Mouse (Mus musculus) hindbrain, postnatal 0 days (tissue): ENCODE measurements around the gene Ssr2. TPM values are rescaled to one million over a fixed set of nuclear protein-coding genes. Genes with fewer than 3 reads are reported as not detected.

Experiments used
- ATAC-seq: fragments of 200-750 bp; cut with Nextera tagmentation; 2 replicates; pipeline ENCODE4 v1.8.0; 2017; ENCODE audit warnings: mild to moderate bottlenecking, moderate TSS enrichment, moderate library complexity
- DNase-seq: peaks from one replicate; pipeline ENCODE4 v3.0.0-alpha.2; 2015; ENCODE audit warnings: low spot score
- H3K27ac ChIP-seq: fragments of 300-500 bp; sonication (generic); 2 replicates; pipeline ENCODE4 v1.5.1; 2014; ENCODE audit warnings: mild to moderate bottlenecking
- H3K27me3 ChIP-seq: fragments of 300-500 bp; sonication (generic); 2 replicates; pipeline ENCODE4 v1.6.1; 2014; ENCODE audit warnings: low read length, mixed read lengths; ENCODE audit not compliant: insufficient read depth
- H3K36me3 ChIP-seq: fragments of 300-500 bp; sonication (generic); 2 replicates; pipeline ENCODE4 v1.6.1; 2014; ENCODE audit warnings: low read length, mixed read lengths; ENCODE audit not compliant: insufficient read depth
- H3K4me1 ChIP-seq: fragments of 300-500 bp; sonication (generic); 2 replicates; pipeline ENCODE4 v1.6.1; 2014; ENCODE audit warnings: antibody characterized with exemption, low read length, mixed read lengths; ENCODE audit not compliant: insufficient read depth
- H3K4me2 ChIP-seq: fragments of 300-500 bp; sonication (generic); 2 replicates; pipeline ENCODE4 v1.6.1; 2014; ENCODE audit warnings: low read depth, mild to moderate bottlenecking, low read length, moderate library complexity, mixed read lengths
- H3K4me3 ChIP-seq: fragments of 300-500 bp; sonication (generic); 2 replicates; pipeline ENCODE4 v1.5.1; 2014; ENCODE audit warnings: low read length
- H3K9ac ChIP-seq: fragments of 300-500 bp; sonication (generic); replicated peaks from 2 replicates; pipeline ENCODE4 v1.6.1; 2014; ENCODE audit warnings: mild to moderate bottlenecking, low read length, moderate library complexity, mixed read lengths
- H3K9me3 ChIP-seq: fragments of 300-500 bp; sonication (generic); 2 replicates; pipeline ENCODE4 v1.6.1; 2016; ENCODE audit warnings: low read length, mixed read lengths
- CTCF ChIP-seq: IDR thresholded peaks from 2 replicates; pipeline ENCODE4 v1.5.1; 2016; ENCODE audit warnings: antibody characterized with exemption, control low read depth, low read depth
- WGBS: fragments of 180-500 bp; shearing (Covaris S2); extraction: QIAGEN DNeasy Blood & Tissue Kit; methylation state at CpG from one replicate; pipeline ENCODE4 v1.1.7; 2014; 5-methylcytosine and 5-hydroxymethylcytosine counted together
- microRNA counts: library from miRNA; unstranded; fragments of <30 nt; microRNA quantifications from one replicate; lab custom pipeline; 2015
- microRNA-seq, 2 experiments: library from miRNA; unstranded; fragments of <30 nt; microRNA quantifications; one replicate each; pipeline ENCODE4; 2016
- polyA plus RNA-seq: library from polyadenylated mRNA; unstranded; fragments of >200 nt; fragmentation: Nextera tagmentation; extraction: Ambion mirVana; gene quantifications from 2 replicates; pipeline ENCODE4 v1.2.1, GENCODE M21; 2015
- total RNA-seq: library from RNA; depleted of rRNA; stranded (reverse); fragments of >200 nt; gene quantifications from 2 replicates; pipeline ENCODE4 v1.2.3, GENCODE M21; 2014; rRNA removed

Ssr2 gene
- total and polyA plus RNA-seq, 2 experiments from 2014 or later: 210 to 307 TPM

DNA sequence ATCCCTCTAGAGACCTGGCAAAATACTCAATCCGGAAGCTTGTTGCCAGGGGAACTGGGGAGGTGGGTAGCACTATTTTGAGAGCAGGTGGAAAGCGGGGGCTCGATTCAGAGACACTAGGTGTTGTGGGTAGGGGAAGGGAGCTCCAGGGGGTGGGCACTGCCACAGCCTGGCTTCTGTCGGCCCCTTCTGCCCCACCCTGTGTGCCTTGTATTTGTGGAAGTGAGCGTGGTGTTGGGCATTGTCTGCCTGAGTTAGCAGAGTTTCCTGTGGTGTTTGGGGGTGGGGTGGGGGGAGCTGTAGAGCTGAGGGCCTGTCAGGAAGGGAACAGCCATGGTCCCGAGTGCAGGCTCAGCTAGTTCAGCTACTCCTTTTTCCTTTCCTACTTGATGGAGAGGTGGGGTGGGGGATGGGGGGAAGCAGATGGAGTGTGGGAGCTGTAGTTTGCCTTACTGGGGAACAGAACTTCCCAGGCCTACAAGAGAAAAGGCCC lies 55.2 kb downstream of the Ssr2 start:
- Histone ChIP-seq H3K4me1 (peaks cover 6% of the 10 kb centered on the region; the same call in 1 of the 2 replicates), H3K4me2 (no peak overlapping the region), H3K27me3 (no peaks in the 10 kb centered on the region), H3K27ac (no peak overlapping the region), H3K9me3 (no peaks in the 10 kb centered on the region), H3K36me3 (peaks cover 51% of the 10 kb centered on the region), H3K4me3 (no peak overlapping the region), H3K9ac (no peak overlapping the region)
- DNase-seq (no peak), ATAC-seq (no peak)
- TF ChIP-seq CTCF: no peak
- 39% methylated on average over 6 of the region's 6 CpGs for WGBS

DNA sequence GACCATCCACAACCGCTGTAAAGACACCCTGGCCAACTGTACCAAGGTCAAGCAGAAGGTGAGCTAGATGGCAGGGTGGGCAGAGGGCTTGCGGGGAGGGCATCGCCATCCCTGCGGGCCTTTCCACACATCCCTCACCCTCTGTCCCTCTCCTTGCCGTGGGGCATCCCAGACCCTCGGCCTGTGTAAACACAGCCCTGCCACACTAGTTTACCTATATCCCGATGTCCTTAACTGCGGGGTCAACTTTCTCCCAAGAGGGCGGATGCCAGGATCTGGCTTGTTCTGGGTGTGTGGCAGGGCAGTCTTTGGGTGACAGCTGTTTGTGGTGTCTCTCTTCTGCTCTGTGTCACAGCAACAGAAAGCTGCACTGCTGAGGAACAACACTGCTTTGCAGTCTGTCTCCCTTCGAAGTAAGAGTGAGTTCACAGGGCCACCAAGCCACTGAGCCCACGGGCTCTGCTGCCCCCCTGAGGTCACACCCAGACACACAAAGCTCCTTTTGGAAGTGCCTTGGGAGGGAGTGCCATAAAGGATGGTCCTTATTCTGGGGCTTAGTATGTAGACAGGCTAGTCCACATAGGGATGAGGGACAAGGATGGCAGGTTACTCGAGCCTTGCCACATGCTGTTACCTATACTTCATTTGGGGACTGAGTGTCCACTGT lies 56.4 kb downstream of the Ssr2 start:
- Histone ChIP-seq H3K27ac (no peak overlapping the region), H3K9me3 (no peaks in the 10 kb centered on the region), H3K4me1 (0 out of 2 replicates have a peak, but pooled peaks cover 3% of the 10 kb centered on the region), H3K36me3 (peaks cover 62% of the 10 kb centered on the region), H3K27me3 (no peaks in the 10 kb centered on the region), H3K4me3 (no peak overlapping the region), H3K4me2 (no peak overlapping the region), H3K9ac (no peak overlapping the region)
- peak; percentile 58 for DNase-seq
- 76% methylated on average over 12 of the region's 12 CpGs for WGBS
- ATAC-seq: peak; percentile 21; the same call in 1 of the 2 replicates
- TF ChIP-seq CTCF: peak; percentile 74

DNA sequence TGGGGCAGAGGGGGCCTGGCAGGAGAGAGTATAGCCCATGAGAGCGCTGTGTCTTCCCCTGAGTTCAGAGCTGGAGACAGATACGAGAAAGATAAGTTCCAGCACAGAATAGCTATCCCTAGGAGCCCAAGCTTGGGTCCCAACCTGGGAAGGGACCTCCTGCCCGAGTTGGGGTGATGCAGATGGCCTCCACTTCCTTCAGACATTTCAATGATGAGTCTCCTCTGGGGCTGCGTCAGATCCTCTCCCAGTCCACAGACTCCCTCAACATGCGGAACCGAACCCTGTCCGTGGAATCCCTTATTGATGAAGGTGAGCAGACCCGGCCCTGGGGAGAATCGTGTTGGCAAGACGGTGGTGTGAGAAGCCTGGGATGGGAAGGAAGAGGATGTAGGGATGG lies 57.4 kb downstream of the Ssr2 start:
- 93% methylated on average over 10 of the region's 10 CpGs for WGBS
- ATAC-seq: no peak
- no peak overlapping the region for H3K27ac ChIP-seq
- no peaks in the 10 kb centered on the region for H3K27me3 ChIP-seq
- no peaks in the 10 kb centered on the region for H3K9me3 ChIP-seq
- no peaks in the 10 kb centered on the region for H3K4me1 ChIP-seq
- no peak for DNase-seq
- no peak overlapping the region for H3K4me3 ChIP-seq
- peaks cover 69% of the 10 kb centered on the region for H3K36me3 ChIP-seq
- no peak overlapping the region for H3K9ac ChIP-seq
- no peak overlapping the region for H3K4me2 ChIP-seq
- no peak for TF ChIP-seq CTCF

DNA sequence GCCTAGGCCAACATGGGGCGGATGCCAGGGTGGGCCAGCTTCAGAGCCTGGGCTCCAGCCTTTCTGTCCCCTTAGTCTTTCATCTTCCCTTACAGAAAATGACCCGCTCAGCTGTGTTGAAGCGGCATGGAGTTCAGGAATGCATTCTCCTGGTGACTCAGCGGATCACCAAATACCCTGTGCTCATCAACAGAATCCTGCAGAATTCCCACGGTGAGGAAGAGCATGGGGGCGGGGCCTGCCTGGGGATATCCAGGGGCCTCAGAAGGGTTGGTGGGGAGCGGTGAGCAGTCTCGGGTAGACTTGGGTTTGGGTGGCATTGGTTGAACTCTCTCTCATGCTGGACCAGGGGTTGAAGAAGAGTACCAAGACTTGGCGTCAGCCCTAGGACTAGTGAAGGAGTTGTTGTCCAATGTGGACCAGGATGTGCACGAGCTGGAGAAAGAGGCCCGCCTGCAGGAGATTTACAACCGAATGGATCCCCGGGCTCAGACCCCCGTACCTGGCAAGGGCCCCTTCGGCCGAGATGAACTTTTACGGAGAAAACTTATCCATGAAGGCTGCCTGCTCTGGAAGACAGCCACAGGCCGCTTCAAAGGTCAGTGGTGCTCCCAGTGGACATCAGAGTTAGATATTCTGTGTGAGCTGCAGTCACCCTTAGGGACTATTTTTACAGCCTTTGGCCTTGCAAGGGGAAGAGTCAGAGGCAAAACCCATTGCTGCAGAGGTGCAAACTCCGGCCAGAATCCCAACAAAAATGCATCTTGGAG lies 60.0 kb downstream of the Ssr2 start:
- Histone ChIP-seq H3K4me1 (no peaks in the 10 kb centered on the region), H3K27ac (no peak overlapping the region), H3K9ac (no peak overlapping the region), H3K27me3 (no peaks in the 10 kb centered on the region), H3K9me3 (no peaks in the 10 kb centered on the region), H3K4me2 (no peak overlapping the region), H3K4me3 (no peak overlapping the region), H3K36me3 (peaks cover 76% of the 10 kb centered on the region)
- DNase-seq (no peak), ATAC-seq (no peak)
- TF ChIP-seq CTCF: no peak
- 91% methylated on average over 19 of the region's 19 CpGs for WGBS

DNA sequence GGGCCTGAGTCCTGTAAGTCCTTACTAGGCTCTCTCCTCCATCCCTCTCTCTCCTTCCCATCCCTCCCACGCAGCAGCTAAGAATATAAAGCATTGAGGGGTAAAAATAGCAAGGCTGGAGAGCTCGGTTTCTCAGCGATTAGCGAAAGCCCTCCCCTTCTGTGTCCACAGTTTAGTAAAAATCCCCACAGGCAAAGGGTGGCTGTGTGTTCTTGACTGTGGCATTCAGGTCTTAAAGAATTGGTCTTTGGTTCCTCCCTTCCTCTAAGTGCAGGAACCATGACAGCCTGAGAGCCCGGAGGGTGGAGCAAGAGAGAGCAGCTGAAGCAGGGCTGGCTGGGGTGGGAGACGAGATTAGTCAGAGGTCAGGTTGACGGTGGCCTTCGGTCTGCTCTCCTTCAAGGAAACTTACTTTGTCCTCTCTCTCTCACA lies 60.9 kb downstream of the Ssr2 start:
- Histone ChIP-seq H3K4me2 (no peak overlapping the region), H3K27me3 (no peaks in the 10 kb centered on the region), H3K4me3 (no peak overlapping the region), H3K9me3 (no peaks in the 10 kb centered on the region), H3K36me3 (peaks cover 77% of the 10 kb centered on the region), H3K27ac (no peak overlapping the region), H3K9ac (no peak overlapping the region), H3K4me1 (no peaks in the 10 kb centered on the region)
- no peak for ATAC-seq
- TF ChIP-seq CTCF: no peak
- no peak for DNase-seq
- WGBS: 90% methylated on average over 8 of the region's 8 CpGs

DNA sequence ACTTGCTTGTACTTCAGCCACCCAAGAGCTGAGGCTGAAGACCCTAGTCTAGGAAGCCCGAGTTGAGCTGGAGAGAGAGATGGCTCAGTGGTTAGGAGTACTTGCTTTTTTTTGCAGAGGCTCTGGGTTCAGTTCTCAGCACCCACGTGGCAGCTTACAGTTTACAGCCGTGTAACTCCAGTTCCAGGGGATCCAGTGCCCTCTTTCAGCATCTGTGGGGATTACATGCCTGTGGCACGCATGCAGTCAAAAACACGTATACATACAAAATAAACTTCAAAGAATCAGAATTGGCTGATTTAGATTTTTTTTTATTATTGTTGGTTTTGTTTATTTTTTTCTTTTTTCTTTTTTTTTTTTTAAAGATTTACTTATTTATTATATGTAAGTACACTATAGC lies 61.5 kb downstream of the Ssr2 start:
- H3K27me3 ChIP-seq: no peaks in the 10 kb centered on the region
- no peaks in the 10 kb centered on the region for H3K9me3 ChIP-seq
- H3K36me3 ChIP-seq: peaks cover 83% of the 10 kb centered on the region
- no peaks in the 10 kb centered on the region for H3K4me1 ChIP-seq
- ATAC-seq: no peak
- no peak overlapping the region for H3K4me2 ChIP-seq
- no peak overlapping the region for H3K4me3 ChIP-seq
- TF ChIP-seq CTCF: no peak
- no peak overlapping the region for H3K27ac ChIP-seq
- no peak overlapping the region for H3K9ac ChIP-seq
- WGBS: 91% methylated on average over 5 of the region's 5 CpGs
- no peak for DNase-seq

MicroRNA genes within 50 kb of the gene (microRNA counts, 519-probe panel; counts per million panel counts)
- not detected for microRNA mmu-miR-1905 (lab: Ali Mortazavi, UCI)

Small RNAs within 50 kb of the gene (microRNA-seq; reads per million reads assigned to microRNA genes)
- 0 reads per million in 2 experiments for gene Mir1905

Other genes with a start within 250 kb of the Ssr2 start
- 0.52 and 0.54 TPM in 2 replicates for gene Tmem79, start 239.7 kb upstream of the Ssr2 start, total RNA-seq
- gene Tmem79, start 239.7 kb upstream of the Ssr2 start, polyA plus RNA-seq: 1.1 and 1.5 TPM in 2 replicates
- gene Smg5, start 239.6 kb upstream of the Ssr2 start, total RNA-seq: 78.8 and 98.1 TPM in 2 replicates
- gene Smg5, start 239.6 kb upstream of the Ssr2 start, polyA plus RNA-seq: 42.9 and 43.0 TPM in 2 replicates
- 8.3 and 10.1 TPM in 2 replicates for gene Paqr6, start 211.3 kb upstream of the Ssr2 start, total RNA-seq
- 8.6 and 10.3 TPM in 2 replicates for gene Paqr6, start 211.3 kb upstream of the Ssr2 start, polyA plus RNA-seq
- gene Bglap3, start 203.1 kb upstream of the Ssr2 start, total RNA-seq: not detected in 2 replicates
- 0.15 TPM in 1 of 2 replicates, not detected in the other for gene Bglap3, start 203.1 kb upstream of the Ssr2 start, polyA plus RNA-seq
- not detected in 2 replicates for gene Bglap2, start 197.2 kb upstream of the Ssr2 start, total RNA-seq
- not detected in 2 replicates for gene Bglap2, start 197.2 kb upstream of the Ssr2 start, polyA plus RNA-seq
- not detected in 2 replicates for gene Bglap, start 191.4 kb upstream of the Ssr2 start, total RNA-seq
- not detected in 2 replicates for gene Bglap, start 191.4 kb upstream of the Ssr2 start, polyA plus RNA-seq
- 39.4 and 60.4 TPM in 2 replicates for gene Pmf1, start 165.5 kb upstream of the Ssr2 start, total RNA-seq
- gene Pmf1, start 165.5 kb upstream of the Ssr2 start, polyA plus RNA-seq: 47.2 and 48.4 TPM in 2 replicates
- 68.3 and 68.6 TPM in 2 replicates for gene Slc25a44, start 150.7 kb upstream of the Ssr2 start, total RNA-seq
- gene Slc25a44, start 150.7 kb upstream of the Ssr2 start, polyA plus RNA-seq: 31.9 and 34.1 TPM in 2 replicates
- 39.4 and 45.2 TPM in 2 replicates for gene Sema4a, start 114.7 kb upstream of the Ssr2 start, total RNA-seq
- gene Sema4a, start 114.7 kb upstream of the Ssr2 start, polyA plus RNA-seq: 25.4 and 26.5 TPM in 2 replicates
- 59.7 and 60.8 TPM in 2 replicates for gene Lmna, start 65.9 kb upstream of the Ssr2 start, total RNA-seq
- 59.1 and 61.1 TPM in 2 replicates for gene Lmna, start 65.9 kb upstream of the Ssr2 start, polyA plus RNA-seq
- gene Mex3a, start 43.5 kb upstream of the Ssr2 start, total RNA-seq: 52.3 and 54.5 TPM in 2 replicates
- 13.9 and 15.3 TPM in 2 replicates for gene Mex3a, start 43.5 kb upstream of the Ssr2 start, polyA plus RNA-seq
- gene Rab25, start 27.6 kb upstream of the Ssr2 start, total RNA-seq: not detected in 2 replicates
- gene Rab25, start 27.6 kb upstream of the Ssr2 start, polyA plus RNA-seq: 0.44 and 1.3 TPM in 2 replicates
- gene Lamtor2, start 22.8 kb upstream of the Ssr2 start, total RNA-seq: 45.1 and 59.2 TPM in 2 replicates
- gene Lamtor2, start 22.8 kb upstream of the Ssr2 start, polyA plus RNA-seq: 189 and 198 TPM in 2 replicates
- 119 and 131 TPM in 2 replicates for gene Ubqln4, start 22.1 kb upstream of the Ssr2 start, total RNA-seq
- gene Ubqln4, start 22.1 kb upstream of the Ssr2 start, polyA plus RNA-seq: 29.4 and 29.8 TPM in 2 replicates
- 93.4 and 100 TPM in 2 replicates for gene Arhgef2, start 30.1 kb downstream of the Ssr2 start, total RNA-seq
- gene Arhgef2, start 30.1 kb downstream of the Ssr2 start, polyA plus RNA-seq: 56.0 and 57.1 TPM in 2 replicates
- not detected in 2 replicates for gene Rxfp4, start 77.3 kb downstream of the Ssr2 start, total RNA-seq
- not detected in 2 replicates for gene Rxfp4, start 77.3 kb downstream of the Ssr2 start, polyA plus RNA-seq
- gene Khdc4, start 109.9 kb downstream of the Ssr2 start, total RNA-seq: 57.9 and 74.4 TPM in 2 replicates
- gene Khdc4, start 109.9 kb downstream of the Ssr2 start, polyA plus RNA-seq: 66.1 and 70.7 TPM in 2 replicates
- 55.6 and 76.7 TPM in 2 replicates for gene Rit1, start 141.0 kb downstream of the Ssr2 start, total RNA-seq
- gene Rit1, start 141.0 kb downstream of the Ssr2 start, polyA plus RNA-seq: 68.7 and 69.3 TPM in 2 replicates
- 201 and 216 TPM in 2 replicates for gene Syt11, start 199.3 kb downstream of the Ssr2 start, total RNA-seq
- gene Syt11, start 199.3 kb downstream of the Ssr2 start, polyA plus RNA-seq: 265 and 273 TPM in 2 replicates